Mouse (Mus musculus) bone marrow, adult 2 months (tissue): ENCODE results near the gene Gngt2.

ENCODE experiments used
- CTCF ChIP-seq: fragments of 200-500 bp; IDR thresholded peaks from 2 replicates; pipeline ENCODE4 v1.5.1; 2011; ENCODE audit warnings: low read length, control low read depth; ENCODE audit not compliant: control insufficient read depth, insufficient read depth
- POLR2A ChIP-seq: fragments of 200-500 bp; IDR thresholded peaks from 2 replicates; pipeline ENCODE4 v1.6.1; 2011; ENCODE audit warnings: low read depth, mild to moderate bottlenecking, control low read depth, low read length, borderline replicate concordance; ENCODE audit not compliant: control insufficient read depth

DNA sequence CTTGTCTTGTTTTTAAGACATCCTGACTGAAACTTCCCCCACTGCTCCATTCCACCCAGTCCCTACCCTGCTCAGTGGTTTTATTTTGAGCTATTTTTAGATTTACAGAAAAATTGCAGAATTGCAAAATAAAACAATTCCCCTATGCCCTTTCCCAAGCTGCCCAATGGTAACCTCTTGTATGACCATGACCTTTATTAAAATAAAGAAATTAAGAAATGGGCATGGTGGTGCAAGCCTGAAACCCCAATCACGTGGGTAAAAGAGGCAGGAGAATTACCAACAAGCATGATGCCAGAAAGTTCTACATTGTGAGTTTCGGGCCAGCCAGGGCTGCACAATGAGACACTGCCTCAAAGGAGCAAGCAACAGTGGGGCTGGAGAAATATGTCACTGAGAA is 13.9 kb downstream of the Gngt2 start:
- TF ChIP-seq CTCF (no peak), POLR2A (no peak)
